Mouse (Mus musculus) embryo, embryonic 10.5 days (tissue): ENCODE measurements around the gene Rala.

Source experiments
- DNase-seq: peaks from one replicate; pipeline ENCODE4 v3.0.0-alpha.2; 2015; ENCODE audit warnings: low spot score

The Rala gene

DNA sequence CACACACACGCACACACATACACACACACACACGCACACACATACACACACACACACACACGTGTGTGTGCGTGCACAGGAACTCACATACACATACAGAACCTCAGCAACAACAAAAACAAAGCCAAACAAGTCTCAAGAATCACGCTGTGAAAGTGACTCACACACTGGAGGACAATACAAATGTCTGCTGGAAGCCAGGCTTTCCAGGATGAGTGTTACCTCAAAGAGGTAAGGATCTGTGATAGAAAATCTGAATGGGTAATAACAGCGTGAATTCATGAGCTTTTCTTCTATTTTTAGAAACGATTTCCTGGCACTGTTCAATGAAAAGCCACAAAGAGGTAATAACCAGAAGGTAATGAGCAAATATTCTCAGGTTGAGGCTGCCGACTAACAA, 59.8 kb downstream of the Rala start:
- no peak for DNase-seq

DNA sequence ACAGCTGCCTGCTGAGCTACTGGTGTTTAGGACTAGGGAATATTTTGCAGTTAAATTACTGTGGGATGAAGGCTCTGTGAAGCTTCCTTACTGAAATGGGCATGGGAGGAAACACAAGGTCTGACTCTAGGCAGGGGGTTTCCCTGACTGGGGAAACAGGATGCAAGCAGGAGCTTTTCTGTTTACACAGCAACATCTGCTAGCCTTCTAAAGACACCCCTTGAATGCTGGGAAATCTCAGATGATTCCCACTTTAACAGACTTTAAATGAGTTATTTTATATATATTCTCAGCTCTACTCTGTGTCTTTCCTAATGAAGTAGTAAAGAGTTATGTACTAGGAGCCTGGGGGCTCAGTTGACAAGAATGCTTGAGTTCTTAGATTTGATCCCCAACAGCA, 65.0 kb downstream of the Rala start:
- DNase-seq: no peak

DNA sequence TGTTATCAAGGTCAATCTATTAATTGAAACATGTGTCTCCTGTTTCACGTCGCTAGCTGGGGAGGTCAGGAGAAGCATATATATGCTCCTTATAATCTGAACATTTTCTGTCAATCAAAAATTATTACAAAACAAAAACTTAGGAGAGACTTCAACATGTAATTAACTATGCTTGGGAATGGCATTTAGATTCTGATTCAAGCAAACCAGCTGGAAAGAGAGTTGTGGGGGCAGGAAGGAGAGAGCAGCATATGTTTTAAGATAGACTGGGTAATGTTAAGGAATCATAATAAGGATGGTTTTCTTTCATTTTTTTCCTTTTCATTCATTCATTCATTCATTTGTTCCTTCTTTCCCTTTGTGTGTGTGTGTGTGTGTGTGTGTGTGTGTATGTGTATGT, 77.3 kb downstream of the Rala start:
- no peak for DNase-seq

DNA sequence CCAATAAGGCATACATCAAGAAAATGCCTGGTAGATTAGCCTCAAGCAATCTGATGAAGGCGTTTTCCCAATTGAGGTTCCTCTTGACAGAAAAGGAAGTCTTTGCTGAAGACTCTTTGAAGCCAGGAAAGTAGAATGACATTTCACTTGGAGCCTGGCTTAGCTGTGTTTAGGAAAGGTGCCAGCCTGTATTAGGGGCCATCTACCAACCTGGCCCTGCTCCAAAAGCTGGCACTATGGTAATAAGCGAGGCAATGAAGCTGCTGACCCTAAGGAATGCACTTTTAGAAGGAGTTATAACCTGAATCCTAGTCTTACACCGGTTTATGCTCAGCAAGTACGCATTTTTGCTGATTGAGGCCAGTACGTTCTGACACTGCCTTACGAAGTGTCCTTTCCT, 83.5 kb downstream of the Rala start:
- DNase-seq: no peak

DNA sequence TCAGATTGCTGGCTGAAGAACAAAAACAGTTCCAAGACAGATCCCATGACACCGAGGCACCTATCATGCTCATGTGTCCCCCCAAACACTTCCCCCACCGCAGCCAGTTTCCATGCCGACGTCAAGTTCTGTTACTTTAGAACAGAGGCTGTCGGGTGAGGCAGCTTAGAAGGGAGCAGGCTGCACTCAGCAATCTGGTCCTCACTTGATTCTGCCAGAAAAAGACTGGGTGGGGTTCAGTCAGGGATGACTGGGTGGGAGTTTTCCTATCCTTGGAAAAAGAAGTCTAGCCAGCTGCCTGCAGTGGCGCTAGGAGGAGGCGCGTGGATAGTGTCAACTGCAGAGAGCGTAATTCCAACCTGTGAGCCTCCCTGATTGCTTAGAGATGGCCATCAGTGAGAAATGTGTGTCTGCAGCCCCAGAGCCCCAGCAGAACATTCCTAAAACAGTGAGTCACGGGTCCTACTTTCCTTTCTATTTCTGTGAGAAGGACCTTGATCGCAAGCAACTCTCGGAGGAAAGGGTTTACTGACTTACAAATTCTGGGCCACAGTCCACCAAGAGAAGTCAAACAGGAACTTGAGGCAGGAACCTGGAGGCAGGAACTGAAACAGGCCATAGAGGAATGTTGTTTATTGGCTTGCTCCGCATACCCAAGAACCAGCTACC, 84.5 kb downstream of the Rala start:
- DNase-seq: no peak

DNA sequence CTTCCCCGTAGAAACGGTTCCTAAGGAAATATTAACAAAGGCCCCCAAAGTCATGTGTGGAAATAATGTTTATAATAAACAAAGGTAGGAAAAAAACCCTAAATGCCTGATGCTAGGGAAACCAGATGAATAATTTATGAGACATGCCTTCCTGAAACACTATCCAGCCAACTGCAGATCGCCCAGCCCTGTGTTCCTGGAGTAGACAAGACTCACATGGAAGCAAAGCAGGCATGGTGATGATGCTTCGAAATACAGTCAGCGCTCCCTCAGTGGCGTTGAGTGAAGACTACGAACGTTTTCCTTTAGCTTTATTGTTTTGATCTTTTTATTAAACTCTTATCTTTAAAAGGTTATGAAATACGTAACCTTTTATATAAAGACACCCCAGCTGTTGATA, 87.0 kb downstream of the Rala start:
- DNase-seq: peak; percentile 21

DNA sequence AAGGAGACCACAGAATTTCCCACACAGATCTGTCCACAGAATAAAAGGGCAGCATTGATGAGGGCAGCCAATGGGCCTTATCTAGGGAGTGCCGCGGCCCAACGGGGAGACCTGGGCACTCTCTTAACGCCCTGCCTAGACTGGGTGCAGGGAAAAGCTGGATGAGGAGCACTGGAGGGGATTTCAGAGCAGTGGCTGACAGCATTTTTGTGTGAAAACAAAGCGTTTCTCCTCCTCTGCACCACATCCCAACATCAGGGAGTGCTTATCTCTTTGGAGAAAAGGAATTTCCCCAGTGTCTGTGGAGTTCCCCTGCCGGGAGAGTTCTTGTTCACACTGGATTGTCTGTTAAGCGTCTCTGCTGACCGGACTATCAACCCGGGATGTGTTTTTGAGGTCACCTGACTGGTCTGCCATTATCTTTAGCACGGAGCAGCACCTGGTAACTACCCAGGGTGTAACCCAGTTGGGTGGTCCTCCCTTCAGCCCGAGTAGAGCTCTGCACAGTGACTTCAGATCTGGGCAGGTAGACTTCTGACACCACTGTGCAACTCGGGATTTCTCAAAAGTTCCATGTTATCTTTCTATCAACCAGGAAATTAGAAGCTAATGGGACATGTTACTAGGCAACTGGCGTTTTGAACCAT, 88.4 kb downstream of the Rala start:
- DNase-seq: peak; percentile 45

DNA sequence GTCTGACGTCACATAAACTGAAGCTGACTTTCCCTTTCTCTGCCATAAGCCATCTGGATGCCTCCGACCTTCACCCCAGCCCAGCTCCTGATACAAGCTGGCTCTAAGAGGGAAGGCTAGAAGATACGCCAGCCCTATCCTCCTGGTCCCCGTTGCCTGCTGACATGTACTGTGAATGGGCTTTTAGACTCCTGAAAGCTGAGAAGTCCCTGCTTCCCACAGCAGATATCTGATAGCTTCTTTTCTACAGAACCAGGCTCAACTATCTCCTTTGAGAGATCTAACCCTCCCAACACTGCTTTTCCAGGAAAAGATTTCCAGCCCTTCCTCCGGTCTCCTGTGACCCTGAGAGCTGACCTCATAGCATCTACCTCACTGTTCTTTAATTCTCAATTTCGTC, 89.3 kb downstream of the Rala start:
- no peak for DNase-seq

DNA sequence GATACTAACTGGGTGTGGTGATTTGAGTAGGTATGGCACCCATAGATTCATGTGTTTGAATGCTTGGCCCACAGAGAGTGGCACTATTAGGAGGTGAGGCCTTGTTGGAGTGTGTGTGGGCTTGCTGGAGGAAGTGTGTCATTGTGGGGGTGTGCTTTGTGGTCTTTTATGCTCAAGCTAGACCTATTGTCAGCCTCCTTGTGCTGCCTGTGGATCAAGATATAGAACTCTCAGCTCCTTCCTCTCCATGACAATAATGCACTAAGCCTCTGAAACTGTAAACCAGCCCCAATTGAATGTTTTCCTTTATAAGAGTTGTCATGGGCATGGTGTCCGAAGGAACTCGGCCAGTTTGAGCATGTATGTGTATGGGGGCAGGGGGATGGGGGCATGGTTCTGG, 100.7 kb downstream of the Rala start:
- DNase-seq: no peak

DNA sequence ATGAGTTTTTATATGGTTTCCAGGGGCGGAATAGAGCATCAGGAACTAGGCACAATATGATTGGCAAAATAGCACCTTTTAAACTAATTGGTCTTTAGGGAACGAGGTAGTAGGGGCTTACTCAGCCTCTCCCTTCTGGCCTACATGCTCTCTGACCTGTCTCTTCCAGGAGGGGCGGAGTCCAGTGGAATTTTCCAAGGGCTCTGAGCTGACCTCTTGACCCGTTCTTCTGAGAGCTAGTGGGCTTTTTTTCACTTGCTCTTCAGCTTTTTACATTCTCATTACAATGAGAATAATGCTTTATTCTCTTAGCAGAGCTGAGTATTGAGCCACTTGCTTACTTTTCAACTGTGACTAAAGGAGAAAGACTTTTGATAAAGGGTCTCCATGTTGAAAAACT, 101.3 kb downstream of the Rala start:
- peak; percentile 65 for DNase-seq

DNA sequence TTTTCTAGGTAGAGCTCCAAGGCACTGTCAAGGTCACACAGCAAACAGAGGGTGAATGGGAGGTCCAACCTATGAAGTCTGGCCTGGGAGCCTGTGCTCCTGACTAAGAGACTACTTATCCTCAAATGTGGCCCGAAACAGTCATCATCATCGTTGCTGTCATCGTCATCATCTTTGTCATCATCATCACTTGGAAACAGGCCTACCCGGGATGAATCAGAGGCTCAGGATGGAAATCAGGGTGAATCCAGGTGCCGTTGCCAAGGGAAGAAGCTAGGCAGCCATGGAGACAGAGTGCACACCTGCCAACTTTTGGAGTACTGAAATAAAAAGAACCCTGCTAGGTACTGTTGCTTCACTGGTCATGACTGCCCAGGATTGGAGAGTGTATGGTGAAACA, 104.9 kb downstream of the Rala start:
- DNase-seq: no peak

DNA sequence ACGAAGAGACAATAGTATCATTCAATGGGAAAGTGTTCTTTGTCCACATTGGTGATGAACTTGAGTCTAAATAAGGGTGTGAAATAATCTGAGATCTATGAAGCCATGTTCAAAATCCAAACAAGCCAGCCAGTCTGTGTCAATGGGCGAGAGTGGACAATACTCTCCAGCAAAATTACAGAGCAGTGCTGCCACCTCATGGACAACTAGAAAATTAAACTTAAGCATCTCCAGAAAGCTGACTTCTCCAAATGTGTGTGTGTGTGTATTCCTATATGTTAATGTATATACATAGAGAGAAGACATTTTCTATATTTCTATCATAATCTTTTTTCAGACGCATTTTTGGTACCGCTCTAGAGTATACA, 105.6 kb downstream of the Rala start:
- DNase-seq: peak; percentile 91

DNA sequence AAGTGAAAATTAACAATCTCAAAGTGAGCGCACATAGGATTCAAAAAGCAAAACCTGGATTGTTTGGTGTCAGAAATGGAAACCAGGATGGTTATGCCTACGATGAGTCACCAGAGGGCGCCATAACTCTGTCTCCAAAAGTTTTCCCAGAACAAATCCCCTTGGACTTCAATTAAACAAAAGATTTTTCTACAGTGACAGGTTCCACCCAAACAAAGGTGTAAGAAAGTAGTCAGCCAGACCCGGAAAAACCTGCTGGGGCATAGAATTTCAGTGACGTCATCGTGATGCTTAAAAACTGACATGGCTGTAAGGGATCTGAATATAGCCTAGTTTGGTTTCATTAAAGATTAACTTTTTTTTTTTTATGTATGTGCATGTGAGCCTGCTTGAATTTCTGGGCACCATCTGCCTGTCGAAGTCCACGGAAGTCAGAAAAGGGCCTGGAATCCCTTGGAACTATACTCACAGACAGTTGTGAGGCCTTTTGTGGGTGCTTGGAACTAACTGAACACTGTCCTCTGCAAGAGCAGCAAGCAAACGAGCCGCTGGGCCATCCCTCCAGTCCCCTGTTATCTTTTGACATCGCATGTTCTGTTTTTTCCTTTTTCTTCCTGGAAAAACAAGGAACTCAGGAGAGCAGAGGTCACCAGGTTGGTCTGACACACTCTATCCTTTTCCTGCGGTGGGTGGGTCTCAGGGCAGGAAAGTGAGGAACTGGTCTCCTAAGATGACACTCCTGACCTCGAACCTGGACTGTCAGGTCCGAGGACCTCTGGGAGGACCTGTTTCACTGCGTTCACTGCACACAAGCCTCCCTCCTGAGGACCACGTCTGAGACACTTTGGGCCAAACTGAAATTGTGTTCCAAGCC, 106.2 kb downstream of the Rala start:
- DNase-seq: peak; percentile 77

DNA sequence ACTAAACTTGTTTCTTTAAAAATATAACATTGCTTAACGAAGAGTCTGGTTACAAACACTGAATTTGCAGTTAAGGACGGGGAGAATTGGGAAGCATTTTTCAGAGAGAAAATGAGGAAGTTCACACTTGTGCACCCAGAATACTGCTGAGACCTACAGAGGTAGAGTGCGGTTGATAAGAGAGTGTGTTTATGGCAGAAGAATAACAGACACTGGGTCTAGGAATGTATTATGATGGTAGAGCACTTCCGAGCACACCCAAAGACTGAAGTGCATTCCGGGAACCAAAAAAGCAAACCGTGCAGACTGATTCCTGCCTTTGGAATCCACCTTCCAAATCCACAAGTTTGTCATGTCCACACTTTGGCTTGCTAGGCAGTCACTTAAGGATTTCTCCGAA, 107.2 kb downstream of the Rala start:
- DNase-seq: no peak

DNA sequence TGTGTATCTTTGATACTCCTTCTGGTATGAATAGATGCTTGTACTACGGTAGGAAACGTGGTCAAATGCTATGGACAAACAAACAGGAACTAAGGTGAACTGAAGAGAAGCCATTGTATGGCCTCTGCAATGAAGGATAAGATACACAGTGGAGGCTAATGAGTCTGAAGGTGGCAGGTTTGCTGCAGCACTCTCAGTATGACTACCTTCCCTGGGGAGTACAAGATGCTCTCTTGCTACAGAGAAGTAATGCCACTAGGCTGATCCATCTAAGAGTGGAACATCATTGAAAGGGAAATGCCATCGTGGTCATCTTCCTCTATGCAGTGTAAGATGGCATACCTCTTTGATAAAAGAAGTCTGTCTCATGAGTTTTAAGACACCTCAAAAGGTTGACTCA, 111.1 kb downstream of the Rala start:
- no peak for DNase-seq
